Mouse (Mus musculus) brain, embryonic 14.5 days (tissue): ENCODE measurements around the gene Tenm2.

Source experiments
- CTCF ChIP-seq: fragments of 200-500 bp; IDR thresholded peaks from 2 replicates; pipeline ENCODE4 v1.5.1; 2012; ENCODE audit warnings: inconsistent platforms, mild to moderate bottlenecking, moderate library complexity, borderline replicate concordance; ENCODE audit not compliant: insufficient read depth, insufficient read length; ENCODE audit errors: extremely low read depth
- POLR2A ChIP-seq: fragments of 200-500 bp; IDR thresholded peaks from 2 replicates; pipeline ENCODE4 v1.6.1; 2012; ENCODE audit warnings: mild to moderate bottlenecking, inconsistent platforms, borderline replicate concordance; ENCODE audit not compliant: poor library complexity, insufficient read depth, insufficient read length, severe bottlenecking; ENCODE audit errors: extremely low read depth

- TF ChIP-seq POLR2A (no peak), CTCF (no peak)
Observed at GRCm38 (mm10) chr11:36676446-36677284, 559.1 kb downstream of the Tenm2 start.
